Mouse (Mus musculus) myocyte (in vitro differentiated cells): Measurements from ENCODE around the gene Pde8b. TPM values are rescaled to one million over a fixed set of nuclear protein-coding genes. Genes with fewer than 3 reads are reported as not detected.

ENCODE experiments used
- H3K27me3 ChIP-seq: one replicate; pipeline ENCODE4 v1.6.1; 2011; ENCODE audit not compliant: control insufficient read depth, insufficient read depth, insufficient read length
- H3K36me3 ChIP-seq: one replicate; pipeline ENCODE4 v1.6.1; 2011; ENCODE audit not compliant: control insufficient read depth, insufficient read depth
- H3K4me2 ChIP-seq: one replicate; pipeline ENCODE4 v1.6.1; 2011; ENCODE audit warnings: low read depth, control low read depth
- H3K4me3 ChIP-seq: one replicate; pipeline ENCODE4 v1.5.1; 2011; ENCODE audit warnings: mild to moderate bottlenecking, control low read depth, moderate library complexity
- H3K79me2 ChIP-seq: one replicate; pipeline ENCODE4 v1.6.1; 2011; ENCODE audit not compliant: control insufficient read depth, insufficient read depth
- H3ac ChIP-seq: one replicate; pipeline ENCODE4 v1.6.1; 2011; ENCODE audit not compliant: control insufficient read depth, insufficient read length
- CEBPB ChIP-seq: IDR thresholded peaks from 2 replicates; pipeline ENCODE4 v1.6.1; 2011; ENCODE audit warnings: mild to moderate bottlenecking, moderate library complexity; ENCODE audit not compliant: poor library complexity, insufficient read depth, severe bottlenecking
- E2F4 ChIP-seq: IDR thresholded peaks from one replicate; pipeline ENCODE4 v1.6.1; 2011; ENCODE audit warnings: mild to moderate bottlenecking, control low read depth, moderate library complexity; ENCODE audit not compliant: insufficient read depth
- MAX ChIP-seq: IDR thresholded peaks from one replicate; pipeline ENCODE4 v1.6.1; 2011; ENCODE audit warnings: low read depth, mild to moderate bottlenecking, control low read depth
- MYOD1 ChIP-seq, 3 experiments: IDR thresholded peaks; one replicate each; pipeline ENCODE4 v1.6.1; 2011; ENCODE audit warnings: control low read depth in 2 of 3, low read depth in 2 of 3, mild to moderate bottlenecking in 2 of 3, moderate library complexity in 1 of 3; ENCODE audit not compliant: insufficient read length in 2 of 3, control insufficient read depth in 1 of 3
- MYOG ChIP-seq, 3 experiments: IDR thresholded peaks; one replicate each; pipeline ENCODE4 v1.6.1; 2011; ENCODE audit warnings: control low read depth in 2 of 3, low read depth in 2 of 3, mild to moderate bottlenecking in 2 of 3; ENCODE audit not compliant: insufficient read length in 2 of 3, control insufficient read depth in 1 of 3, insufficient read depth in 1 of 3
- POLR2A ChIP-seq: IDR thresholded peaks from one replicate; pipeline ENCODE4 v1.6.1; 2011; ENCODE audit warnings: low read depth, mild to moderate bottlenecking, control low read depth, moderate library complexity; ENCODE audit not compliant: insufficient read length
- POLR2AphosphoS2 ChIP-seq: IDR thresholded peaks from one replicate; pipeline ENCODE4 v1.6.1; 2011; ENCODE audit warnings: low read depth, control low read depth; ENCODE audit not compliant: insufficient read length
- REST ChIP-seq: IDR thresholded peaks from one replicate; pipeline ENCODE4 v1.6.1; 2011; ENCODE audit warnings: mild to moderate bottlenecking, control low read depth, moderate library complexity; ENCODE audit not compliant: insufficient read depth, insufficient read length
- SRF ChIP-seq: IDR thresholded peaks from one replicate; pipeline ENCODE4 v1.6.1; 2011; ENCODE audit warnings: low read depth; ENCODE audit not compliant: control insufficient read depth, insufficient read length
- TCF12 ChIP-seq: IDR thresholded peaks from one replicate; pipeline ENCODE4 v1.6.1; 2011; ENCODE audit warnings: mild to moderate bottlenecking, control low read depth; ENCODE audit not compliant: poor library complexity, insufficient read depth, severe bottlenecking
- TCF3 ChIP-seq: IDR thresholded peaks from one replicate; pipeline ENCODE4 v1.6.1; 2011; ENCODE audit warnings: low read depth, control low read depth; ENCODE audit not compliant: insufficient read length
- USF1 ChIP-seq: IDR thresholded peaks from one replicate; pipeline ENCODE4 v1.6.1; 2011; ENCODE audit warnings: low read depth, mild to moderate bottlenecking, control low read depth, moderate library complexity
- polyA plus RNA-seq: library from polyadenylated mRNA; unstranded; fragments of >200 nt; fragmentation: generic; extraction: Trizol; gene quantifications from one replicate; pipeline ENCODE4 v1.2.1, GENCODE M21; 2012; ENCODE audit warnings: missing spikeins

Pde8b gene
- polyA plus RNA-seq, 1 experiment, result 0.05 TPM

- TF ChIP-seq CEBPB (no peak), POLR2AphosphoS2 (no peak), MAX (no peak), MYOD1 (IDR thresholded peaks at IDR 0.05; ENCODE audit: control insufficient read depth in 1 of 3, insufficient read length in 2 of 3, low read depth in 2 of 3) (no peak), TCF12 (no peak), SRF (no peak), TCF3 (no peak), E2F4 (no peak), USF1 (no peak), POLR2A (no peak), MYOG (IDR thresholded peaks at IDR 0.05; ENCODE audit: control insufficient read depth in 1 of 3, insufficient read depth in 1 of 3, insufficient read length in 2 of 3, low read depth in 2 of 3) (no peak), REST (no peak)
- no peak overlapping the region for H3K4me3 ChIP-seq
- no peak overlapping the region for H3ac ChIP-seq
- no peak overlapping the region for H3K4me2 ChIP-seq
- H3K36me3 ChIP-seq, result no peaks in the 10 kb centered on the region
- no peaks in the 10 kb centered on the region for H3K79me2 ChIP-seq
- H3K27me3 ChIP-seq, result peaks cover 22% of the 10 kb centered on the region
Measured at GRCm38 (mm10) chr13:95095860-95096259, 154.3 kb downstream of the Pde8b start.

DNA sequence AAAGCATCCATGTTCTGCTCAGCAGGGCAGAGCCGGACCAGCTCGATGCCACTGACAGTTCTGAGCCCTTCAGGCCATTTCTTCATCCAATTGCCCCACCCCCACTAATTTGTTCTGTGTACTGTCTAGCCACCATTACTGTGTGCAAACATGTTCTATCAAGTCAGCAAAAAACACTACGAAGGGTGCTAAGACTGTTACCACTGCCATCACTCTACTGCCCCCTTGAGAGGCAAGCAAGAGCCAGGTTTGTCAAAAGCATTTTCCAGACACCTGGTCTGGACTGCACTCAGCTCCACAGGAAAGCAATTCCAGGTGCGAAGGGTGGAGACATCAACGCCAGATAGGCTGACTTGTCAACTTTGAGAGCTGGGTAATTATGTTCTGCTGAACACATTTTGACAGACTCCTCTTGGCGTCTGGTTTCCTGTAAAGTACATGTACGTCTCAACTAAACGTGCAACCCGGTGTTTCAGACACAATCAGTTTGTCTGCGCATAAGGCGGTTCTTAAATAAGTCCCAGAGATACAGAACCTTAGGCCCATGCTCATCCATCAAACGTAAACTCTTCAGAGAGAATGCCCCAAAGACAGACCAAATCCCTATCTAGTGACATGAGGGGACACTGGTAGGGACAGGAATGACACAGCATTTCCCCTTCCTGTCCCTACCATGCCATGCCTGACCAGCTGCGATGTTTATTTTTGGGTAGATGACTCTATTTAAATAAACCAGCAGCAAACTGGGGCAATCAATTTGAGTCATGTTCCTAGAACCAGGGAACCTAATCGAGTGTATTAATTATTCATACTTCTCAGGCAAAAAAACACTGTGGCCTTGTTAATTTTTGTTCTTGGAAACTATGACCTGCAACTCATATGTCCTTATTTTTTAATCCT is 158.3 kb downstream of the Pde8b start:
- no peak for TF ChIP-seq USF1
- no peak for TF ChIP-seq TCF3
- no peak for TF ChIP-seq MAX
- no peak for TF ChIP-seq MYOD1 (IDR thresholded peaks at IDR 0.05; ENCODE audit: control insufficient read depth in 1 of 3, insufficient read length in 2 of 3, low read depth in 2 of 3)
- TF ChIP-seq TCF12, result no peak
- TF ChIP-seq REST, result no peak
- no peak for TF ChIP-seq E2F4
- Histone ChIP-seq H3K4me2 (no peak overlapping the region), H3K27me3 (peaks cover 16% of the 10 kb centered on the region), H3K36me3 (no peaks in the 10 kb centered on the region), H3K4me3 (no peak overlapping the region), H3ac (no peak overlapping the region), H3K79me2 (no peaks in the 10 kb centered on the region)

- no peak overlapping the region for H3ac ChIP-seq
- no peaks in the 10 kb centered on the region for H3K79me2 ChIP-seq
- H3K4me3 ChIP-seq, result no peak overlapping the region
- no peak overlapping the region for H3K4me2 ChIP-seq
- no peaks in the 10 kb centered on the region for H3K36me3 ChIP-seq
- H3K27me3 ChIP-seq, result peaks cover 28% of the 10 kb centered on the region
- TF ChIP-seq CEBPB (no peak), TCF12 (no peak), MAX (no peak), SRF (no peak), E2F4 (no peak), MYOD1 (IDR thresholded peaks at IDR 0.05; ENCODE audit: control insufficient read depth in 1 of 3, insufficient read length in 2 of 3, low read depth in 2 of 3) (no peak), POLR2AphosphoS2 (no peak), POLR2A (no peak), MYOG (IDR thresholded peaks at IDR 0.05; ENCODE audit: control insufficient read depth in 1 of 3, insufficient read depth in 1 of 3, insufficient read length in 2 of 3, low read depth in 2 of 3) (no peak), USF1 (no peak)
Measured at GRCm38 (mm10) chr13:95087358-95087787, 162.8 kb downstream of the Pde8b start.

- H3K4me2 ChIP-seq, result no peak overlapping the region
- H3ac ChIP-seq, result no peak overlapping the region
- no peaks in the 10 kb centered on the region for H3K79me2 ChIP-seq
- peaks cover 22% of the 10 kb centered on the region for H3K27me3 ChIP-seq
- H3K4me3 ChIP-seq, result no peak overlapping the region
- H3K36me3 ChIP-seq, result no peaks in the 10 kb centered on the region
- no peak for TF ChIP-seq MYOD1 (IDR thresholded peaks at IDR 0.05; ENCODE audit: control insufficient read depth in 1 of 3, insufficient read length in 2 of 3, low read depth in 2 of 3)
- TF ChIP-seq REST, result no peak
- TF ChIP-seq CEBPB, result no peak
- TF ChIP-seq E2F4, result no peak
- no peak for TF ChIP-seq TCF12
- TF ChIP-seq MAX, result no peak
- TF ChIP-seq SRF, result no peak
- no peak for TF ChIP-seq USF1
- TF ChIP-seq POLR2AphosphoS2, result no peak
- no peak for TF ChIP-seq TCF3
Measured at GRCm38 (mm10) chr13:95086033-95086432, 164.1 kb downstream of the Pde8b start.
